Mouse (Mus musculus) left cerebral cortex, adult 2 months (tissue): Measurements from ENCODE around the gene Ctnna3. TPM values are rescaled to one million over a fixed set of nuclear protein-coding genes. Genes with fewer than 3 reads are reported as not detected.

Experiments
- DNase-seq, 2 experiments: peaks; one replicate each; pipeline ENCODE4 v3.0.0; 2021 to 2022; ENCODE audit warnings: low spot score in 2 of 2, mixed read lengths in 1 of 2; ENCODE audit errors: extremely low spot score in 1 of 2
- H3K27ac ChIP-seq: fragments of 200-600 bp; 2 replicates; pipeline ENCODE4 v1.8.1; 2022
- H3K4me3 ChIP-seq: fragments of 200-600 bp; 2 replicates; pipeline ENCODE4 v1.8.1; 2022
- CTCF ChIP-seq: fragments of 200-600 bp; IDR thresholded peaks from 2 replicates; pipeline ENCODE4 v1.8.1; 2022; ENCODE audit warnings: antibody characterized with exemption, mild to moderate bottlenecking, moderate library complexity
- intact Hi-C: fragments of 180-260 bp; cut with DNase I; formaldehyde crosslinking; loops from one replicate; pipeline ENCODE4 v1.15.1; 2025
- total RNA-seq, 2 experiments: library from RNA; stranded (reverse); gene quantifications; 2 replicates each; pipeline ENCODE4 v1.2.3; 2021

Gene Ctnna3
- total RNA-seq, 2 experiments from 2014 or later: 2.1 to 2.2 TPM

DNA sequence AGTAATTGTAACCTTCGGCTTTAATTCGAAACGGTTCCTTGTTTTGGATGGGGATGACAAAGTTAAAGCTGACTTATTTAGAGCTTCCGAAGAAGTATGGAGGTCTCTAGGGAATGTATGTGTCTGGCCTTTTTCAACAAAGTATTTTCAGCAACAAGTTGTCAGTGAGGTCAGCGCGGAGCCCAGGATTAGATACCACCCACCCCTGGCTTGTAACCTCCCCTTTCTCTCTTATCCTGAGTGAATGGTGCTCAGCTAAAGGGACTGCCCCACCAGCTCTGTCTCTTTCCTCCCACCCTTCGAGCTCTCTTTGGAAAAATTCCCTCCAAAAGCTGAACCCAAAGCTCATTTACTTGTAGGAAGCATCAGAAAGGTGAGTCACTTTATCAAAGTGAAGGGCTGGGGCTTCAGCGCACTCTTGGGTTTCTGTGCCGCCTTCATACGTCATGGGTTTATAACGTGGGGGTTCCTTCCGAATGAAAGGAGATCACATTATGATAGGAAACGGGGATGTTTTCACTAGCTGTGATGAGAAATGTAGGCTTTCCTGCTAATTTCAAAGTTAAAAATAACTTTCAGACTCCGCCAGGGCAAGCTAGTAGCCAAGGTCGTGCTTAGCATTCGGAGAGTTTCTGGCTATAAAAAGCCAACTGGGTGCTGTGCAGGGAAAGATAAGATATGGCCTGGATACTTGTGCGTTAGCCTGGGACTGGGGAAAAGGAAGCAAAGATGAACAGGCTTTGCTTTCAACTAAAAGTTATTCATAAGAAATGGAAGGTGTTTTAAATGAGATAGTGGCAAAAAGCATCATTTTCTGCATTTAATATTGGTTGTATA is 27.6 kb downstream of the Ctnna3 start:
- Histone ChIP-seq H3K4me3 (no peak overlapping the region), H3K27ac (no peak overlapping the region)
- no peak for TF ChIP-seq CTCF
- no peak for DNase-seq
- intact Hi-C loops: no loop called here

DNA sequence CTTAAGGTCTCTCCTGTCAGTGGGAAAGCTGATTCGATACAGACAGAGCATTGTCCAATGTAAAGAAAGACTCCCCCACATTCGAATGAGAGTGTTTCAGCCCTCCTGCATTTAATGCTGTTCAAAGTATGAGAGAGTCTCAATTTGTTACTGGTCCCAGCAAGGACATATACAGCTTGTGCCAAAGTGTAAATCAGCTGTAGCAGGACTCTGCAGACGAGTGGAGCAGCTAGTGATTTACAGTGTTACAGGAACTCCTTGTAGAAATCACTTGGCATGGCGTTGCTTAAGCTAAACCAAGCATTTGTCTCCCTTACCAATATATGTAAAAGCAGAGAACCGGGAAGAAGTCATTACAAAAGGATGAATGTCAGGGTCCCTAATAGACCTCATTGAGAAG is 31.0 kb downstream of the Ctnna3 start:
- intact Hi-C loops: no loop called here
- H3K4me3 ChIP-seq: no peak overlapping the region
- no peak for TF ChIP-seq CTCF
- H3K27ac ChIP-seq: no peak overlapping the region
- no peak for DNase-seq

DNA sequence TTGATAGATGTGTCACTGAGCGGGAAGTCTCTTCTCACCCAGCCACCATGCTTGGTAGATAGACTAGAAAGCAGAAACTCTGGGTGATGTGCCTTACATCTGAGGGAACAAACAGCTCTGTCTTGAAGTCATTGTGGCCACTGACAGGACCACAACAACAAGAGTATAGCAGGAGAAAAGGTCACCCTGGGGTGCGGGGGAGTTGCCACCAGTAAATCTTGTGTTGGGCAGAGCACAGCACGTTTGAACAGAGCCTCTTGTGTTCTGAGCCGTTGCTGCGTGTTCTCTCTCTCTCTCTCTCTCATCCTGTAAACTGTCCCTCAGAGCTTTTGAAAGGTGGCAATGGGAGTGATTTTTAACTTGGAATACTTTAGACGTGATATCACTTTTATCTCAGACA is 42.6 kb downstream of the Ctnna3 start:
- no peak for DNase-seq
- no peak overlapping the region for H3K4me3 ChIP-seq
- intact Hi-C loops: no loop called here
- no peak for TF ChIP-seq CTCF
- H3K27ac ChIP-seq: no peak overlapping the region

DNA sequence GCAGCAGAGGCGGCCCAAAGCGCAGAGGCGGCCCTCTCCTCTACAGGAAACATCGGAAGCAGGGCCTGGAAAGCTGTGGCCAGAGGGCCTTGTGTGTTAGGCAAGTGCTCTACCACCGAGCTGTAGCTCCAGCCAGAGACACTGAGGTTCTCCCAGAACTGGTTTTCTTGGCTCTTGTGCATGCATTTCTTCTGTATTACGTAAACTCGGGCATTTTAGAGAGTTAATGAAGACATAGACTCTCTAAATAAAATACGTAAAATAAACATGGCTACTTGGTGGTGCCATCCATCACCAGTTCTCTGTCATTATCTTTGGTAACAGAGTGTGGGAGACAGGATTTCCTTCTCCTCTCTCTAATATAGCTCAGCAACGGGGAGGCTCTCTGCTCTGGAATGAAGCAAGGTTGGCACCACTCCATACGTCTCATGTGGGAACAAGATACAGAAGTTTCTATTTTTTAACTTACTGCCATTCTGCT is 46.3 kb downstream of the Ctnna3 start:
- DNase-seq: peak in 1 of 2 experiments; percentile 25

DNA sequence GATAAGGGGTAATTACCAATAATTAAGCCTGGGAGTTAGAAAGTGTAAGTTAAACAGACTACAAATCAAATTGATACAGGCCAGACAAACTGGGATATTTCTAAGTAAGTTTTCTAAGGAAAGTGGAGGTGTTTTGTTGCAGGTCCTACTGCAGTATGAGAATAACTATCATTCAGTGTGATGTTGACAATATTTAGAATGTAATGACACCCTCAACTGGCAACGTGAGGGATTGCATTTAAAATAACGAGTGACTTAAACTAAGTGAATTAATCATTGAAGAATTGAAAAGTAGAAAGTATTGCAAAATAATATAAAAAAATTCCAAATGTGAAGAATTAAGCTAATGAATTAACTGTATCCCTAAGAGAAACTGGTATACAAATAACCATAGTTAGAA is 49.0 kb downstream of the Ctnna3 start:
- peak; percentile 52 for TF ChIP-seq CTCF
- DNase-seq: no peak
- intact Hi-C loops: loop anchor here (5.0 kb wide), 1 partner anchor 52 kb away; no protein-coding TSS in a partner anchor
- H3K27ac ChIP-seq: no peak overlapping the region
- no peak overlapping the region for H3K4me3 ChIP-seq

More for the DNA sequence above, 46.3 kb downstream of the Ctnna3 start:
- intact Hi-C loops: loop anchor here (5.0 kb wide), 1 partner anchor 49 kb away; no protein-coding TSS in a partner anchor
- TF ChIP-seq CTCF: no peak
- H3K4me3 ChIP-seq: no peak overlapping the region
- H3K27ac ChIP-seq: no peak overlapping the region; the same call in 1 of the 2 replicates

DNA sequence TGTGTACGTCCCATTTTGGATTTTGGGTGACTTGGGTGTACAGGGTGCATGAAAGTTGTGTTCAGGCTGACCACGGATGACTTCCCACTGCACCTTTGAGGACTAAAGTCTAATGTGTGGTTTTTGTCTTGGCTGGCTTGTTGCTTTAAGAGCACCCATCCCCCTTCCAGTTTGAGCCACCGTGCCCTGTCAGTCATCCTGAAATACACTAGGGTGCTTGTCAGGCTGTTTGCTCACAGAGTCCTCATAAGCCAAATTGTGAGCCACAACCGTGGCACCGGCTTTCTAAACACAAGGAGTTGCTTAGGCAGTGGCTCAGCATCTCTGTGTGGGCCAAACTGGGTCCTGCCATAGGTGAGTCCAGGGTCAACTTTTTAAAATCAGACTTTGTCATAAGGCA is 50.2 kb downstream of the Ctnna3 start:
- no peak for DNase-seq
- intact Hi-C loops: no loop called here
- no peak for TF ChIP-seq CTCF
- Histone ChIP-seq H3K4me3 (no peak overlapping the region), H3K27ac (no peak overlapping the region)

DNA sequence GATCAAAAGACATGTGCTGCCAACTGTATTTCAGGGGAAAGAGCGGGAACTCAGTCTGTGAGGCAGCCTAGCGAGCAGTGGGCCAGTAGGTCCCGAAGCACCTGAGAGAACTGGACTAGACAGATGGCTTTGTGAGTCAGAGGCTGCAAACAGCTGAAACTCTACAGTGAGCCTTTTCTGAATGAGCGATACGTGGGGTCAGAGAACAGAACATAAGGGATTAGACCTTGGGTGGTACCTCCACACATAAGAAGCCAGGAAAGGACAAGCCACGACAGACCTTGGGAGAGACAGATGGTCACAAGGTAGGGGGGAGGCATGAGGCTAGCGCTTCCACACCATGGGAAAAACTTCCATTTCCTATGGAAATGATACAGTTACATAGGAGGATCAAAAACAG is 58.4 kb downstream of the Ctnna3 start:
- DNase-seq: no peak
- Histone ChIP-seq H3K4me3 (no peak overlapping the region), H3K27ac (no peak overlapping the region)
- intact Hi-C loops: no loop called here
- TF ChIP-seq CTCF: no peak

DNA sequence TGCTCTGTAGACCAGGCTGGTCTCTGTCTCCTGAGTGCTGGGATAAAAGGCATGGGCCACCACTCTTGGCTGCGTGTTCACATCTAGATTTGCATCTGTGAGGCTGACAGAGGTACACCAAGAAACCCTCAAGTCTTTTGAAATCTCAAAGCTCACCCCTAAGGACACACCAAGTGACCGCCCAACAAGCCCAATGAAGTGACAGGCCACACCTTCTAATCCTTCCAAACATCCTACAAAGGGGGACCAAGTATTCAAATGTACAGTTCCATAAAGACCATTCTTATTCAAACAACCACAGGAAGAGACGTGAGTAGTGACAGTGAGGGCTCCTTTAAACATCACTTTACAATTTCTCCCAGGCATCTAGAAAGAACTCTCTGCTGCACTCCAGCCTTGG is 94.1 kb downstream of the Ctnna3 start:
- DNase-seq: no peak
- no peak for TF ChIP-seq CTCF
- intact Hi-C loops: no loop called here
- H3K4me3 ChIP-seq: no peak overlapping the region
- no peak overlapping the region for H3K27ac ChIP-seq

DNA sequence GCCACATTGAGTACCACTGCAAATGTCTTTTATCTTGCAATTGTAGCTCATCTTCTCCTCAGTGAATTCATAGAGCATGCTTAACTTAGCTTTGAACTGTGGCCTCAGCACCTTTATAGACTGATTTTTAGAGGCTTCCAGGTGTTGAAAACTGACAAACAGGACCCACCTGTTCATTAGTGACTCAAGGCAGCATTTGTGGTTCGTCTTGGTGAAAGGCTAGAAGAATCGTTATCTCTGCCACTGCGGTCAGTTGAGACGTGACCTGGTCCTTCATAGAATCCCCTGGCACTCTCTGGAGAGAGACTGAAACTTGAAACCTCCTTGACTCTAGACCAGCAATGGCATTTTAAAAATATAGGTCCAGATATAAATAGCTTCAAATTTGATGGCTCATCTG is 96.1 kb downstream of the Ctnna3 start:
- intact Hi-C loops: no loop called here
- TF ChIP-seq CTCF: no peak
- Histone ChIP-seq H3K27ac (no peak overlapping the region), H3K4me3 (no peak overlapping the region)
- no peak for DNase-seq

DNA sequence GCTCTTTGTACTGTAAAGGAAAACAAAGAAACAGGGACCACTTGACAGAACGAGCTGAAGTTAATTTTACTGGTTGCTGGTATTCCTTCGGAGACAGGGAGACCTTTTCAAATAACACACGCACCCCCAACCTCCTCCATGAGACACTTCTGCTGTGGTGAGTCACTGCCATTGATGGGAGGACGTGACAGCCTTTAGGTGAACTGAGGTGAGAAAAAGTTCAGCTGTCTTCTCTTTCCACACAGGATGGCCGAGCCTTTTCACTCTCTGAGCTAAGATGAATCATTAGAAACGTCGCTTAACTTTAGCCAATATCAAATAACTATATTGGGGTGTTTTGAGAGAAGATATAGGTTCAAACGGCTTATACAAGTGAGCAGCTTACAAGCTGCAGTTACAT is 102.5 kb downstream of the Ctnna3 start:
- intact Hi-C loops: no loop called here
- no peak for DNase-seq
- no peak overlapping the region for H3K27ac ChIP-seq

DNA sequence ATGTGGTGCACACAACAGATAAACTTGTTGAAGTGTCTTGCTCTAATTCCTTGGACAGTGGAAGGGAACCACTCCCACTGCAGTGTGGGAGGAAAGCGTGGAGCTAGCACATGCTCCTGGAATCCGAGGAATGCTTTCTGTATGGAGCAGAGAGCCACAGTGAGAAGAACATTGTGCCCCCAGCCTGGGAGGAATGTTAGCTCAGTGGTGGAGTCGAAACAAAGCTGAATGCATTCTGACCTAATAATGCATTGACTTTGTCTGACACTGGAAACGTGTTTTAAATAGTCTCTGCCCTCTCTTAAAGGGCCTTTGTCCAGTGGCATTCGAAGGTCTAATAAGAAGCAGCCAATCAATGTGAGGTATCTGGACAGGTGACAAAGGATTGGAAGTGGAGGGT is 111.9 kb downstream of the Ctnna3 start:
- no peak for TF ChIP-seq CTCF
- Histone ChIP-seq H3K4me3 (no peak overlapping the region), H3K27ac (no peak overlapping the region)
- intact Hi-C loops: no loop called here
- no peak for DNase-seq

More for the DNA sequence above, 102.5 kb downstream of the Ctnna3 start:
- no peak overlapping the region for H3K4me3 ChIP-seq
- TF ChIP-seq CTCF: no peak

DNA sequence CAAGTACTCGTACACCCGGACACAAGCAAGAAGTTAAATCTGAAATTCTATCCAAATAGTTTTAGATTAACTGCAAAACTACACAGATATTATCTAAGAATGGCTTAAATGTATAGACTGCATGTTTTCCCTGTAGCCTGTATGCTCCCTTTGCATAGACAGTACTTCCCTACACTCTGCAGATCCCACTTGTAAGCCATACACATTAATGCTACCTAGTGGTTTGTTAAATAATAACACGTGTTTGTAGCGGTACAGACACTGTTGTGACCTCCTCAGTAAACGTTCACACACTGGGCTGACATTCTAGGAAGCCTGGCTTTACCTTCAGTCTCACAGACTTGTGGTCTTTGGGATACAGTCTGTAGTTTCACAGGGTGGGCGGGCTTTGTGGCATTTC is 112.6 kb downstream of the Ctnna3 start:
- TF ChIP-seq CTCF: no peak
- intact Hi-C loops: no loop called here
- no peak overlapping the region for H3K27ac ChIP-seq
- no peak overlapping the region for H3K4me3 ChIP-seq
- DNase-seq: no peak

DNA sequence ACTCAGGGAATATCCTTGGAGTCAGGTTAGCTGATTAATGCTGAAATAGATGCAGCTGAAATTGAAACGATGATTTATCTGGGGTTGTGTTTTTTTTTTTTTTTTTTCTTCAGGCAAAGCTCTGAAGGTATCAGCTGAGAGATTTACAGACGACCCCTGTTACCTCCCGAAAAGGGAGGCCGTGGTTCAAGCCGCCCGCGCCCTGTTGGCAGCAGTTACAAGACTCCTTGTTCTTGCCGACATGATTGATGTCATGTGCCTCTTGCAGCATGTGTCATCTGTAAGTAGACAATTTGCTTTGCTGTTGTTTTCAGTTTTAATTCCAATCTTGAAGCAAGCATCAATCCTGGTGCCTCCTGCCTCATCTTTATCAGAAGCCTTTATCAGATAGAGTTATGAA is 136.8 kb downstream of the Ctnna3 start:
- DNase-seq: no peak
- intact Hi-C loops: no loop called here
- no peak for TF ChIP-seq CTCF
- Histone ChIP-seq H3K4me3 (no peak overlapping the region), H3K27ac (no peak overlapping the region)
